Comparison of ENCODE assay signal across 8 mouse cellular contexts in genomic region chr4:44234004-44234866, GRCm38 (mm10). TPM values are rescaled to one million over a fixed set of nuclear protein-coding genes. Genes with fewer than 3 reads are reported as not detected.
DNase-seq lines count a peak whose midpoint lies in the region; ATAC-seq lines count a peak whose summit lies in the region.

No protein-coding gene starts in this region.

- peak; percentile 95 for ATAC-seq in hindbrain, embryonic 15.5 days (ENCODE audit: low FRiP score, low read depth)

- H3K4me1 ChIP-seq in hindbrain, embryonic 15.5 days (replicated peaks) = peaks cover 29% of the 10 kb centered on the region

- peak overlapping the region; percentile 93 for H3K4me3 ChIP-seq in hindbrain, embryonic 15.5 days

- H3K9ac ChIP-seq in hindbrain, embryonic 15.5 days = peak overlapping the region; percentile 84

- no peaks in the 10 kb centered on the region for H3K27me3 ChIP-seq in hindbrain, embryonic 15.5 days

- peak overlapping the region; percentile 87 for H3K27ac ChIP-seq in hindbrain, embryonic 15.5 days (replicated peaks)

- WGBS in hindbrain, embryonic 15.5 days = under 1% methylated on average over 46 of the region's 62 CpGs

- DNase-seq in ZHBTc4 (ENCODE audit: low read depth, low spot score) = peak; percentile 91
- DNase-seq in cerebellum, postnatal 36 days = peak; percentile 79 to 90
- DNase-seq in frontal cortex, postnatal 36 days (ENCODE audit: low spot score in 2 of 2) = peak; percentile 84 to 86
- DNase-seq in layer of hippocampus, postnatal 36 days = peak; percentile 87 to 88
- DNase-seq in lung, postnatal 25 days (ENCODE audit: low spot score) = peak; percentile 94
- DNase-seq in retina, adult 2 months (ENCODE audit: low read depth, low spot score) = peak; percentile 76
- peak; percentile 82 to 91 for DNase-seq in urinary bladder, adult 18-20 months (ENCODE audit: low spot score in 2 of 2)

- H3K36me3 ChIP-seq in hindbrain, embryonic 15.5 days = no peaks in the 10 kb centered on the region

- peak overlapping the region; percentile 90 for H3K4me2 ChIP-seq in hindbrain, embryonic 15.5 days

- H3K9me3 ChIP-seq in hindbrain, embryonic 15.5 days = no peaks in the 10 kb centered on the region

RNA-seq across cellular contexts. Expression of gene Rnf38, which starts 0.6 kb away (rescaled TPM):
- polyA plus RNA-seq in hindbrain, embryonic 15.5 days (2015; fragmentation: Nextera tagmentation; extraction: Ambion mirVana) = 30.3 and 30.5 TPM in 2 replicates
- total RNA-seq in layer of hippocampus, postnatal 36 days (2021) = 10 to 100 TPM; 50.2 to 52.8 TPM

Comparison
In these comparisons a context has a peak if more than half of its experiments do, and no peak if none do; other contexts are left out.
1. Peak in every context shown above with its lines: DNase-seq, ATAC-seq, H3K4me3 ChIP-seq and H3K27ac ChIP-seq.